Mouse (Mus musculus) heart, postnatal 0 days (tissue): Measurements from ENCODE around the gene Tlcd2.

Experiments used
- CTCF ChIP-seq: IDR thresholded peaks from 2 replicates; pipeline ENCODE4 v1.5.1; 2016; ENCODE audit warnings: antibody characterized with exemption, control low read depth, low read depth
- EP300 ChIP-seq: IDR thresholded peaks from 2 replicates; pipeline ENCODE4 v1.6.1; 2016; ENCODE audit warnings: antibody characterized with exemption, low read depth

- TF ChIP-seq CTCF (no peak), EP300 (no peak)
Observed at GRCm38 (mm10) chr11:75469261-75469660, 7.7 kb downstream of the Tlcd2 start.
